Comparison of ENCODE assay signal across 8 mouse cellular contexts in the genomic region with DNA sequence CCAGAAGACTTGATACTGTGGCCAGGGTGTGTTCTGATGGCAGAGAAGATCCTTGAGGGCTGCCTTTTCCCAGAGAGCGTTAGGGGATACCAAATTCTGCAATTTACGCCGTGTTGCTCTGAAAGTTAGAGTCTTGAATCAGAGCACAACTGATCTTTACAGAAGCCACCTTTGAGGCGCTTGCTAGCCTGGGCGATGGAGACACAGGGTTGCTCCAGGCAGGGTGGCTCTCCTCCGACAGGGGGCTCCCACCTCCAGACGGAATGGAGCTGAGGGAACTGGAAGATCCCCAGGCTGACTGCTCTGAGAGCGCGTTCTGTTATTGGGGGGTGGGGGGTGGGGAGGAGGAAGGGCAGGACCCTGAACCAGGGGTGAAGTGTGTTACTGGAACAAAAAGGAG. TPM values are rescaled to one million over a fixed set of nuclear protein-coding genes. Genes with fewer than 3 reads are reported as not detected.
DNase-seq lines count a peak whose midpoint lies in the region; ATAC-seq and TF ChIP-seq lines count a peak whose summit lies in the region.

No protein-coding gene starts in this region.

- no peaks in the 10 kb centered on the region for H3K36me3 ChIP-seq in embryonic facial prominence, embryonic 12.5 days
- H3K36me3 ChIP-seq in midbrain, postnatal 0 days (ENCODE audit: insufficient read depth, low read length), result no peaks in the 10 kb centered on the region

- peak; percentile 69 for TF ChIP-seq CTCF in layer of hippocampus, adult 2 months (conservative IDR thresholded peaks at IDR 0.05)
- TF ChIP-seq CTCF in midbrain, postnatal 0 days (IDR thresholded peaks at IDR 0.05), result peak; percentile 59

- H3K4me2 ChIP-seq in embryonic facial prominence, embryonic 12.5 days (replicated peaks), result peak overlapping the region; percentile 96
- peak overlapping the region; percentile 98 for H3K4me2 ChIP-seq in midbrain, postnatal 0 days (ENCODE audit: low read depth, low read length, poor library complexity, severe bottlenecking)

- H3K4me3 ChIP-seq in embryonic facial prominence, embryonic 12.5 days, result peak overlapping the region; percentile 51; the same call in 1 of the 2 replicates
- H3K4me3 ChIP-seq in layer of hippocampus, adult 2 months, result peak overlapping the region; percentile 57
- peak overlapping the region; percentile 51 for H3K4me3 ChIP-seq in midbrain, postnatal 0 days (ENCODE audit: low read depth, low read length)

- ATAC-seq in embryonic facial prominence, embryonic 12.5 days (ENCODE audit: insufficient number of reproducible peaks, insufficient read depth, low FRiP score, low TSS enrichment), result no peak
- ATAC-seq in midbrain, postnatal 0 days (ENCODE audit: low FRiP score), result peak; percentile 57; the same call in 1 of the 2 replicates
- ATAC-seq in megakaryocyte-erythroid progenitor cell, adult 5-6 weeks (replicated peaks; ENCODE audit: low FRiP score, low TSS enrichment, poor library complexity, severe bottlenecking), result no peak

- H3K4me1 ChIP-seq in embryonic facial prominence, embryonic 12.5 days, result peaks cover 13% of the 10 kb centered on the region
- H3K4me1 ChIP-seq in midbrain, postnatal 0 days (ENCODE audit: insufficient read depth, low read length), result 0 out of 2 replicates have a peak, but pooled peaks cover 4% of the 10 kb centered on the region

- no peak overlapping the region for H3K27ac ChIP-seq in embryonic facial prominence, embryonic 12.5 days
- H3K27ac ChIP-seq in layer of hippocampus, adult 2 months, result no peak overlapping the region
- no peak overlapping the region for H3K27ac ChIP-seq in midbrain, postnatal 0 days (ENCODE audit: low read depth, low read length)

- 2% methylated on average over 9 of the region's 9 CpGs for WGBS in embryonic facial prominence, embryonic 12.5 days
- 4% methylated on average over 9 of the region's 9 CpGs for WGBS in midbrain, postnatal 0 days

- DNase-seq in thymus, postnatal 25 days, result peak; percentile 6
- DNase-seq in thymus, postnatal 0 days (ENCODE audit: low spot score), result no peak
- peak; percentile 55 for DNase-seq in heart, postnatal 4 days
- DNase-seq in layer of hippocampus, adult 2 months (ENCODE audit: low spot score in 2 of 2), result peak; percentile 36 to 56
- no peak for DNase-seq in midbrain, postnatal 0 days (ENCODE audit: low spot score)
- DNase-seq in spleen, postnatal 36 days (ENCODE audit: low spot score in 2 of 2), result no peak

- peaks cover 64% of the 10 kb centered on the region for H3K27me3 ChIP-seq in embryonic facial prominence, embryonic 12.5 days
- peaks cover 27% of the 10 kb centered on the region; the same call in 1 of the 2 replicates for H3K27me3 ChIP-seq in midbrain, postnatal 0 days (ENCODE audit: insufficient read depth, low read length)

- no peaks in the 10 kb centered on the region for H3K9me3 ChIP-seq in embryonic facial prominence, embryonic 12.5 days
- H3K9me3 ChIP-seq in midbrain, postnatal 0 days (ENCODE audit: low read length), result no peaks in the 10 kb centered on the region

- no peak overlapping the region for H3K9ac ChIP-seq in embryonic facial prominence, embryonic 12.5 days
- no peak overlapping the region for H3K9ac ChIP-seq in midbrain, postnatal 0 days (replicated peaks; ENCODE audit: low read length, poor library complexity, severe bottlenecking)

RNA-seq across cellular contexts. Expression of gene Hrh1, which starts 0.9 kb away (rescaled TPM):
- 0.10 and 0.12 TPM in 2 replicates for polyA plus RNA-seq in thymus, postnatal 0 days (2015; fragmentation: Nextera tagmentation; extraction: Ambion mirVana)
- polyA plus RNA-seq in embryonic facial prominence, embryonic 12.5 days (2016; fragmentation: Nextera tagmentation; extraction: Ambion mirVana), result 0.10 and 0.24 TPM in 2 replicates
- total RNA-seq in heart, postnatal 4 days (2021), result under 1 TPM; 0.14 TPM
- total RNA-seq in layer of hippocampus, adult 2 months (2021), result 1 to 10 TPM; 4.2 to 5.3 TPM
- 1.9 and 2.4 TPM in 2 replicates for total RNA-seq in midbrain, postnatal 0 days (2014; rRNA removed)
- polyA plus RNA-seq in midbrain, postnatal 0 days (2015; fragmentation: Nextera tagmentation; extraction: Ambion mirVana), result 1.6 and 1.9 TPM in 2 replicates
- not detected in 2 replicates for total RNA-seq in megakaryocyte-erythroid progenitor cell, adult 5-6 weeks (2014; fragmentation: Nextera tagmentation)
- total RNA-seq in megakaryocyte-erythroid progenitor cell, adult 5-6 weeks (2017), result not detected in 2 replicates

Comparison
In these comparisons a context has a peak if more than half of its experiments do, and no peak if none do; other contexts are left out.
1. DNase-seq: peak in thymus, postnatal 25 days (single experiment), heart, postnatal 4 days (single experiment) and layer of hippocampus, adult 2 months (2 of 2); none in thymus, postnatal 0 days (single experiment), midbrain, postnatal 0 days (single experiment) and spleen, postnatal 36 days (0 of 2).
2. Peak in every context shown above with its lines, with median percentiles within 50 percentile points of each other: H3K4me3 ChIP-seq.